Mouse (Mus musculus): ENCODE data around the gene Igsf11.
"Not testable (repeated sequence)": the region's sequence is repeated elsewhere in the genome, so short reads cannot be mapped to it uniquely, and the experiment has no call there.

Igsf11 gene

DNA sequence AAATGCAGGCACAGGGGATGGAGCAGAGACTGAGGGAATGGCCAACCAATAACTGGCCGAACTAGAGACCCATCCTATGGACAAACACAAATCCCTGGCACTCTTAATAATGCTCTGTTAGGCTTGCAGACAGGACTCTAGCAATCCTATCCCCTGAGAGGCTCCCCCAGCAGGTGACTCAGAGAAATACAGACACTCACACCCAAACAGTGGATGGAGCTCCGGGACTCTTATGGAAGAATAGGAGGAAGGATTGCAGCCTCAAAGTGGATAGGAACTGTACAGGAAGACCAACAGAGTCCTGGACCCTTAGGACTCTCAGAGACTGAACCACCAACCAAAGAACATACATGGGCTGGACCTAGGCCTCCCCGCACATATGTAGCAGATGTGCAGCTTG lies 91.4 kb downstream of the Igsf11 start:
- not testable (repeated sequence) for DNase-seq (ENCODE audit: low spot score)

DNA sequence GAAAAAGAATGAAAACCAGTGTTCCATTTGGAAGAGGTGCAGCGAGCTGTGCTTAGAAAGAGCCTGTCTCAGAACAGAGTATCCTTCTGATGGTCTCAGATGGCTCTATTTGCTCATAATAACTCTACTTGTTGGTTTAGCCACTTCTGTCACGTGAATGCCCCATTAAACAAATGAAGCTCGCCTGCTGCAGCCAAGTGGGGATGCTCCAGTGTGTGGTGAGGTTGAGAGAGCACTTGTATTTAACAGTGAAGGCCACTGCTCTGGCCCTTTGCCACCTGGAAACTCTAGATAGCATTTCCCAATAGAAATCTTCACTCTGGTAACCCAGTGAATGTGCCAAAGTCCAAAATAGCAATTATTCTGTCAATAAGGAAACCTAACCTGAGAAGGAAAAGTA lies 92.9 kb downstream of the Igsf11 start:
- DNase-seq (ENCODE audit: low spot score): no peak

DNA sequence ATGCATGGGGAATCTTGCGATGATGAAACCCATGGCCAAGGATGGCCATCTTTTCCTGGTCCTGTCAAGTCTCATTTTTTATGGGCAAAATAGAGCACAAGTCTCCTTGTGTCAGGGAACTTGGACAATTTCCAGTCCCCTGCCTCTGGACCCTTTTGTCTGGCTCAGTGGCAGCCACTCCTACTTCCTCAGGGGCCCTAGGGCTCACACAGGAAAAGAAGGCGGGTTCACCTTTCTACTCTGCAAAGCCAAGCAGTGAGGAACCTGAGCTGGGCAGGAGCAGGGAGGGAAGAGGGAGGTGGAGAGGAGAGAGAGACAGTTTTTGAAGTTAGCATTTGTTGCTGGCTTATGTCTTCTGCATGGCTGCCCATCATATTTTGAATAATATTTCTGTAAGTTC lies 93.9 kb downstream of the Igsf11 start:
- DNase-seq (ENCODE audit: low spot score): no peak

DNA sequence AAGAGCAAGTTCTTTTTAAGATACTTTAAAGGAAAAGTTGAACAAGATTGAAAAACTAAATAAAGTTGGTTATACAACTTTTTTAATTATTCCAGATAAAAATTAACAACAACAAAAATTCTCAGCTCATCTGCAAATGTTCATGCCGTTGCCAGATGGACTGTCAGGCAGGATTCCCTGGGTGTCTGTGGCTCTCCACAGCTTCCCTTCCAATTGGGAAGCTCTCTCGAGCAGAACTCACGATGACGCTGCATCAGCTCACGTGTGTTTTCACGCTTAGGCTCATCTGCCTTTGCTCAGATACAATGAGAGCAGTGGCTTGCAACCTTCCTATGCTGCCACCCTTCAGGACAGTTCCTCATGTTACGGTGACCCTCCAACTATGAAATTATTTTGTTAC lies 101.2 kb downstream of the Igsf11 start:
- no peak for DNase-seq (ENCODE audit: low spot score)

DNA sequence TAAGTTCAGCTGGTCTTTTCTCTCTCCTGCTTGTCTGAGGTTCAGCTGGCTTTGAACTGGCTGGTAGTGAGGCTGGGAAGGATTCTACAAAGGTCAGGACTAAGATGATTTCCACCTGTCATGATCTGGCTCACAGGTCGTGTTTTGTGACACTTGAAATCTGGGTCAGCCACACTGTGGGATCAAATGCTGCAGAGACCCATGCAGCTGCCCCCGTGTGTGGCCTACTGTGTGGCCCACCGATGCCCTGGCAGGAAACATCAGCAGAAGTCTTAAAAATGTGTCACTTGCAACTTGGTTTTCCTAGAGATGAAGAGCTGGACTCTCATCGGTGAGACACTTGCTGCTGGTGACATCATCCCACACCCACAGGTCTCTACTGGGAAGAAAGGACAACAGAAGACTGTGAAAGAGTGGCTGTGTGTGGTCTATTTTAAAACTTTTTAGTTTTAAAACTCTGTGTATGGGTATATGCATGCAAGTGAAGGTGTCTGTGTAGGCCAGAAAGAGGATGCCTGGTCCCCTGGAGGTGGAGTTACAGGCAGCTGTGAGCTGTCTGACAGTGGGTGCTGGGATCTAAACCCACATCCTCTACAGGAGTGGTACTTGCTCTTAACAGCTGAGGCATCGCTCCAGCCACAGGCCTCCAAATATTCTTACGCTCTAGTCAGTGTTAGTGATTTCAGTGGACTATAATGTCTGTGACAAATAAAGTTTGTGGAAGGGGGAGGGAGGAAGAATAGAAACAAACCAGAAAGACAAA lies 106.2 kb downstream of the Igsf11 start:
- no peak for DNase-seq (ENCODE audit: low spot score)

DNA sequence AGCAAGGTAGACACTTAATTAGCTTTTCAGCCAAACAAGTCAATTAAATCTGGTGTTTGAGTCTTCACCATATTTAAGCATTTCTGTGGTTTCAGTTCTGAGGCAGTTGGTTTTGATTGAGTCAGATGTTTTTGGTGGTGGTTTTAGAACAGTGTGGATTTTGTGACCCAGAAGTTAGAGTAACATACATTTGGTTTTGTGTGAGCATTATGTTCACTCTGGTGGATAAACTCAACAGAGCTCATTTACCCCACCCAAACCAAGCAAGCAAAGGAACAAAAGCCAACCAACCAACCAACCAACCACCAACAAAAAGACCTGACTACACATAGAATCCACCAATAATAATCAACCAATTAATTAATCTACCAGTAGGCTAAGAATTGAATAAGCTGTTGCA lies 106.8 kb downstream of the Igsf11 start:
- no peak for DNase-seq (ENCODE audit: low spot score)

DNA sequence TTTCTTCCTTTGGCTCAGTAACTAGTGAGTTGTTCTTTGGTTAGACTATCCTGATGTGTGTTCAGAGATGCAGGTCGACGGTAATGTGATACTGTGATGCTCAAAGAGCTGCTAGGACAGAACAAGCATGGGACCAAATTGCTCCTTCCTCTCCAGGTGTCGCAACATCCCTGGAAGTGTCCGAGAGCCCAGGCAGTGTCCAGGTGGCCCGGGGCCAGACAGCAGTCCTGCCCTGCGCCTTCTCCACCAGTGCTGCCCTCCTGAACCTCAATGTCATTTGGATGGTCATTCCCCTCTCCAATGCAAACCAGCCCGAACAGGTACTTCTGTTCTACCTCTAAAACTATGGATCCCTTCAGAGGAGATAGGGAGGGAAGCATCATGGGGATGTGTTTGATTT lies 114.5 kb downstream of the Igsf11 start:
- no peak for DNase-seq (ENCODE audit: low spot score)

DNA sequence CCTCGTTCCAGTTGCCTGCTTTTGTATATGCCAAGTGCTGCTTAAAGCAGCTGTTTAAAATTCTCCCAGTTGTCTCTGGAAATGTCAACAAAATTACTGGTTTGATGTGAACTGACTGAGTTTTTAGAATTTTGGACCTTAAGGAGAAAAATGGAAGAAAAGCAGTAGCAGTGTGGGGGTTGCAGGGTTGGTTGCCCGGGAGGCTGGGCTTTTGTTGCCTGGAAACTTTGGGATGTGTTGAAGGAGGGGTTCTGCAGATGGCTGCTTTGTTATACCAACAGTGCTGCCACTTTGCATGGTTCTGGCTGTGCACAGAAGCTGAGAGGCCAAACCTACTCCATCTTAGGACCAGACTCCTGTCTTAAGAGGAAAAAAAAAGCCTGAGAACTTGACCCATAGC lies 127.0 kb downstream of the Igsf11 start:
- no peak for DNase-seq (ENCODE audit: low spot score)

DNA sequence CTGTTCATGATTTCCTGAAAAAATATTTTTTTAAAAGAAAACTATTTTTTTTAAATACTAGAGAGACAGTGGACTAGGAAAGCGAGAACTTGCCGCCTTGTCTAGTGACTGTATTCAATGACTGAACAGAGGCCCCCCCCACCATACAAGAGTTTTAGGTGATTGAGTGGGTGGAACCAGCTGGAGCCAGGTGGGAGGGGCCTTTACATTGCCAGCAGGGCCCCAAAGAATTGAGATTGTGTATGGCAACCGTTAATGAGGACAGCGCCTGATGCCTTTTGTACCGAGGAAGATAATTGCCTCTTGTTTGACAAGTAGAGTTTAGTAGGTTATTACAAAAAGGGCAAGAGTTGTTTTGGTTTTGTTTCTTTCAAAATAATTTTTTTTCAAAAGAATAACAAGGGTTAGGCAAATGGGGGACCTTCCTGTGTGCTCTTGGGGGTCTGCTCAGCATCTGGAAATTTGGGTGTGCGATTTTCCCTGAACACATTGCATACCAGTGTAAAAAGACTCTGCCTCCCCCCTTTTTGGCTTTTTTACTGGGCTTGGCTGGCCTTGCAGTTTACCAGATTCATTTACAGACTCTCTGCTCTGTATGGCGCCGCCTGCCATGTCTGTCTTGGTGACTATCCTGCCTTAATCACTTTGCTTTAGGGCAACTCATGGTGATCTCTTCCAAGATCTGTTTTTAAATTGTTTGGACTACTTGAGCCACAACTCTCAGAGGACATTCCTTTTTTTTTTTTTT lies 133.7 kb downstream of the Igsf11 start:
- no peak for DNase-seq (ENCODE audit: low spot score)

DNA sequence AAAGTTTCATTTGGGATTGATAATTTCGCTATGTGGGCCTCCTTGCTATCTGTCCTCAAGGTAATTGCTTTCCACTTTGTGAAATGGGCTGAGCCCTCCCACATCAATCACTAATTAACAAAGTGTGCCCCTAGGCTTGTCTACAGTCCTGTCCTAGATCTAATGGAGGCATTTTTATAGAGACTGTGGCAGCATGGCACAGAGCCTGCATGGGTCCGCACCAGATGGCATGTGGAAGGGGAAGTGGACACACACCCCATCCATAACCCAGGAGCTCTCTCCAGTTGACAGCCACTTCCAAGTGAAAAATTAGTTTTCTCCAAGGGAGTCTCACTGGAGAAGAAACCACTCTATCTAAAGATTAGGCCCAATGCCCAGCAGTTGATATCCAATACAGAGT lies 138.9 kb downstream of the Igsf11 start:
- no peak for DNase-seq (ENCODE audit: low spot score)

DNA sequence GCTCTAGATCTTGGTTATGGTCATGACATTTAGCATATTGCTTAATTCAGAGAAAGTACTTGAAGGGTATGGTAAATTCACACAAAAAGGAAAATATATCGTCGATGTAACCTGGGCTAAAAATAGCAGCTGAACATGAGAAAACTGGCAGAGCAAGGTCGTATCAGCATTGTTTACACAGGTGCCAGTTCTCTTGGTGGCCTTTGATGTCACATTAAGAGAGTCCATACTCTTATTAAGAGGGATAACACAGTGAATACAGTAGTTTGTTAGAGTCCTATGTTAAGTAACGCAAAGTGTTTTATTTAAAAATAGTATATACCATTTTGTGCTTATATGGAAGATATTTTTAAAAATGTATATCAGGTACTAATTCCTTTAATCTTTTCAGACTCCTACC lies 144.8 kb downstream of the Igsf11 start:
- DNase-seq (ENCODE audit: low spot score): no peak

DNA sequence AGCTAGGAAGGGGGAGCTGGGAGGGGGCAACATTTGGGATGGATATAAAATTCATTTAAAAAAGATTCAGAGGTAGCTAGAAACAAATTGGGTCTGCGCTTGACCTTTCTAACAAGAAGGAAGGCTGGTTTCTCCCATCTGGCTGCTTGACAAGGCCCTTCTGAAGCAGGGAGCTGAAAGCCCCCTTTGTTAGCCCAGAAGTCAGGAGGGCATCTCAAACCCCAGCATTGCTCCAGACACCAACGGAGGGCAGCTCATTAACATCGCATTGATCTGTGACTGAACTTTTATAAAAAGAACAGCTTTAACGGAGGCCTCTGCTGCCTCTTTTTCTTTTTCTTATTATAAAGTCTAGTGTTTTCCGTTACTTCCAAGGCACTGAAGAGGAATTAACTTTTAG lies 151.9 kb downstream of the Igsf11 start:
- no peak for DNase-seq (ENCODE audit: low spot score)

DNA sequence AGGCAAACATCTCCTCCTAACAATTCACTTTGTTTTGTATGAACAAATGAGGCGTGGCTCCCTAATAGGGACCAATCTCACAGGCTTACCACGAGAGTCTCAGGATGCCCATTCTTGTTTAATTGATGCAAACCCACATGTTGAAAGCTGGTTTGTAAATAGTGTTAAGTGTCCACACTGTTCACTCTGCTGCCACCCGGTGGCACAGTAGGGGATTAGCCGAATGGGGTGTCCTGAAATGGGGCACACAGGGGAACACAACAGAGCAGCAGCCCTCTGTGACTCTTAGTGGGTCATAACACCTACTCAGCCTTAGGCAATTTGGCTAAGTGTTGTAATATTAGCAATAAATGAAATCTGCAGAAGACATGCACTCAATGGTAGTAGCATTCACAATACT lies 156.4 kb downstream of the Igsf11 start:
- DNase-seq (ENCODE audit: low spot score): no peak

DNA sequence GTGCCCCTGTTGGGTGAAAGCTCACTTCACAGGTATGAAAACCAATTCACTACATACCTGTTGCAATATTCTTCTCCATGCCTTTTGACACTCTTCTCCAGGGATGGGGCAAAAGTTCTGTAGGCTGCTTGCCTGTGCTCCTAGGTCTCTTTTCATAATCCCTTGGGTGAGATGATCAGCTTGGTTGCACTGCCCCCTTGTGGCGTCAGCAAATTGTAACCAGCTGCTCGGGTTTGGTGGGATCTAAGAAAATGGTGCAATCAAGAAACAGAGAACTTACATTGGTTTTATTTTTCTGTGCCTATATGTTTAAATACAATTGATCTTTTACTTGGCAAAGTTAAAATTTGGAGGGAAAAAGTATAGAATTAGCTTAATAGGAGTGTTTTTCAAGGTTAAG lies 160.5 kb downstream of the Igsf11 start:
- DNase-seq (ENCODE audit: low spot score): no peak

DNA sequence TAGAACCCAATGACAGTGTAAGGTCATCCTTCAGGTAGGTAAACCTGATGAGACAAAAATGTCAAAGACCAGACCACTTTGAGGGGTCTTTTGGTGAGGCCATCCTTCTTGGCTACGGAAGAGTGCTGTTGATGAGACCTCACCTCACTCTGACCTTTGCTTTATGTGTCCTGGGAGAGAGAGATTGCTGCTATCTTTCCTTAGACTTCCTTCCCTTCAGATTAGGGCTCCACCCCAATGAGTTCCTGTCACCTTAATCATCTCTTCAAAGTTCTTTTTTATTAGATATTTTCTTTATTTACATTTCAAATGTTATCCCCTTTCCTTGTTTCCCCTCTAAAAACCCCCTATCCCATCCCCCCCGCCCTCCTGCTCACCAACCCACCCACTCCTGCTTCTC lies 161.3 kb downstream of the Igsf11 start:
- no peak for DNase-seq (ENCODE audit: low spot score)

DNA sequence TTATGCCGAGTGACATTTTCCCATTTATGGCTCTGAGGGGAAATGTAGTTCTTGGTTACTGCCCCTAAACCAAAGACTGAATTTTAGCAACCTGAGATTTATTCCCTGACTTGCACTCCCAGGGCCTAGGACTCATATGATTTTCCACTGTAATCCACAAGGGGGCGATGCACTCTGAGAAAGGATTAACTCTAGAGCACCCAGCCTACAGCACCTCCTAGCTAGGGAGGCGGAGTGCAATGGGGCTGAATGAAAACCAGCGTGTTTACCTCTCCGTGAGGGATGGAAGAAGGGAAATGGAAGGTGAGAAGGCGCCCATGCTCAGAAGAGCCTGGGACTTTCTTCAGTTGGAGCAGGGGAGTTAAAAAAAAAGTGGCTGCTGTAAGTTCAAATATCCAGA lies 163.6 kb downstream of the Igsf11 start:
- DNase-seq (ENCODE audit: low spot score): no peak

DNA sequence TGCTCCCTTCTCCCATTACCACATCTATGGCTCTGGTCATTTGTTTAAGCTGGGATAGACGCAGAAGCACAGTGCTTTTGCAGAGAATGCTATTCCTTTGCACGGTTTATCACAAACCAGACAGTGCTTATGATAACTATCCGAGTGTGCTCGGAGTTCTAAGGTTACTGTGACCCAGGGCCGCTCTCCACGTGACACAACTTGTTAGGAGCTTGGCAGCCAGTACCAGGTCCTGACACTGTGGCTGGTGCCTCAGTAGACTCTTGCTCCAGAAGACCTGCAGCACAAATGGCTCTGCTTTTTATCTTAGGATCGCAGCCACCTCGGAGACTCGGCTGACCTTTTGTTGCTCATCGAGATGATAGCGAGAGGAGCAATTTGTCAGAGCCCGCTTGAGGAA lies 164.5 kb downstream of the Igsf11 start:
- no peak for DNase-seq (ENCODE audit: low spot score)

DNA sequence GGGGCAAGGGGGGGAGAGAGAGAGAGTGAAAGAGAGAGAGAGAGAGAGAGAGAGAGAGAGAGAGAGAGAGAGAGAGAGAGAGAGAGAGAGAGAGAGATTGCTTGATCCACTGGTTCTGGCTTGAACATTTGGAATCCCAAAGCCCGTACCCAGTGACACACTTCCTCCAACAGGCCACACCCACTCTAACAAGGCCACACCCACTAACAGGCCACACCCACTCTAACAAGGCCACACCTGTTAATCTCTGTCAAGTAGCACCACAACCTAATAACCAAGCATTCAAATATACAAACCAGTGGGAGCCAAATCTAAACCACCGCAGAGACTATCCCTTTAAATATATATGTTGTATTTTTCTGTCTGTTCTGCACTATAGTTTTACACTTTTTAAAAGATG lies 166.4 kb downstream of the Igsf11 start:
- no peak for DNase-seq (ENCODE audit: low spot score)

DNA sequence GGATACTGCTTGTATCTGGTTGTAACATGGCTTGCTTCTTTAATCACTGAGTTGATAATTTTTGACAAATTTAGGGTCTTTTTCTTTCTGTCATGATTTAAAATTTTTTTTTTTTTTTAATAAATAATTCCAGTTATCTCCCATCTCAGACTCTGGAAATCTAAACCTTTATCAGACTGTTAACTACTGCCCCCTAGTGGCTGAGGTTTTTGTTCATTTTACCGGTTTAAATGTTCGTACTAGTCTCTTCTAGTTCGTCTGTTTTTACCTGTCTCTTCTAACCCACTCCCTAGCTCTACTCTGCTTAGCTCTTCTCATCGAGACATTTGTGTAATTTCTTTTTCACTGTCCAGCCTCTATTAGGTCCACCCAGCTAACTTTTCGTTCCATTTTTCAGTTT lies 170.1 kb downstream of the Igsf11 start:
- no peak for DNase-seq (ENCODE audit: low spot score)

DNA sequence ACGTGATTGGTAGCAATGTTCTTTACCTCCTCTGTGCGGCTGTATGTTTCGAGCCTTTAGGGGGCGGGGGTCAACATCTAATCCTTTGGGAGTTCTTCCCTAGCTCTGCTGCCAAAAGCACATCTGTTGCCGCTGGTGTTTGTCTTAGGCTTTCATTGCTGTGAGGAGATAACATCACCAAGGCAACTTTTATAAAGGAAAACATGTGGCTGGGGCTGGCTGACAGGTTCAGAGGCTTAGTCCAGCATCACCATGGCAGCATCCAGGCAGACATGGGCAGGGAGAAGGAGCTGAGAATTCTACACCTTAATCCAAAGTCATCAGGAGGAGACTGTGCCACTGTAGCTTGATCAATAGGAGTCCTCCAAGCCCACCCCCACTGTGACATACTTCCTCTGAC lies 173.1 kb downstream of the Igsf11 start:
- DNase-seq (ENCODE audit: low spot score): no peak

DNA sequence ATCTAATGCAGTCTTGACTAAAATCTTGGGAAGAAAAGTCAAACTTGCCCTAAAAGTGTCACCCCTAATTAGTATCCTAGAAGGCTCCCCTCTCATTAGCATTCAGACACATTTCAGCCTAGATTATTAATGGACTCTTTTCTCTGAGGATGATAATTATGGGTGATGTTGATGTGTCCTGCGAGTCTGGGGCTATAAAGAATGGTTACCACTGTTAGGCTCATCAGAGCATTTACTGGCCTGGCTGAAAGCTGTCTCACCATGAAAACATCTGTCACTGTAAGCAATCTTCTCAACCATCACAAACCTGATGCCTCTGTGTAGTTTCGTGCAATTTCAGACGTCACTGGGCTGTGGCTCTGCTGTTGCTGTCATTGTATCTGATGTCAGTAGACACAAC lies 179.0 kb downstream of the Igsf11 start:
- no peak for DNase-seq (ENCODE audit: low spot score)

Measured in spleen, adult 12 weeks (tissue).